Mouse (Mus musculus) thymus, postnatal 0 days (tissue): ENCODE measurements around the gene Myo1b. TPM values are rescaled to one million over a fixed set of nuclear protein-coding genes. Genes with fewer than 3 reads are reported as not detected.

ENCODE experiments used
- DNase-seq: peaks from one replicate; pipeline ENCODE4 v3.0.0-alpha.2; 2015; ENCODE audit warnings: low spot score
- polyA plus RNA-seq: library from polyadenylated mRNA; unstranded; fragments of >200 nt; fragmentation: Nextera tagmentation; extraction: Ambion mirVana; gene quantifications from 2 replicates; pipeline ENCODE4 v1.2.1, GENCODE M21; 2015

The Myo1b gene
- polyA plus RNA-seq, 1 experiment from 2014 or later, result 22.1 TPM

- DNase-seq, result no peak
Measured at GRCm38 (mm10) chr1:51795586-51796309, 120.1 kb downstream of the Myo1b start.

- no peak for DNase-seq
Measured at GRCm38 (mm10) chr1:51789269-51789668, 126.6 kb downstream of the Myo1b start.

DNA sequence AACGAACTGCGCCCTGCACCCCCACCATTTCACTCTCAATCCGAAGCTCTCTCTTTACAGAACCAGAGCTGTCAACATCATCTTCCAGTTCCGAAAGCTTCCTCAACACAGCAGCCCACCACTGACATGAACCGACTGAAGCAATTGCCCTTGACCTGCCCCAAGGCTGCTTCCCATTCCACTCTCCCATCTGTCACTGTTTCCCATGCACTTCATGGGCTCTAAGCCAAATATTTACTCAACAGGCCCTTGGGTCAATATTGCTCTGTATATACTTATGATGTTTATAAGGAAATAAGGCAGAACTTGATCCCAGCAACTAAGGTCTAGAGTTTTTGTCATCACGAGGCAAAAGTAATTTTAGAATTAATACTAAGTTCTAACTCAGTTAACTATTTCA is 133.8 kb downstream of the Myo1b start:
- no peak for DNase-seq

- DNase-seq, result no peak
Measured at GRCm38 (mm10) chr1:51780357-51780756, 135.5 kb downstream of the Myo1b start.

- no peak for DNase-seq
Measured at GRCm38 (mm10) chr1:51778241-51778640, 137.6 kb downstream of the Myo1b start.

GRCm38 (mm10) chr1:51770504-51770871 is 145.4 kb downstream of the Myo1b start:
- DNase-seq, result no peak

DNA sequence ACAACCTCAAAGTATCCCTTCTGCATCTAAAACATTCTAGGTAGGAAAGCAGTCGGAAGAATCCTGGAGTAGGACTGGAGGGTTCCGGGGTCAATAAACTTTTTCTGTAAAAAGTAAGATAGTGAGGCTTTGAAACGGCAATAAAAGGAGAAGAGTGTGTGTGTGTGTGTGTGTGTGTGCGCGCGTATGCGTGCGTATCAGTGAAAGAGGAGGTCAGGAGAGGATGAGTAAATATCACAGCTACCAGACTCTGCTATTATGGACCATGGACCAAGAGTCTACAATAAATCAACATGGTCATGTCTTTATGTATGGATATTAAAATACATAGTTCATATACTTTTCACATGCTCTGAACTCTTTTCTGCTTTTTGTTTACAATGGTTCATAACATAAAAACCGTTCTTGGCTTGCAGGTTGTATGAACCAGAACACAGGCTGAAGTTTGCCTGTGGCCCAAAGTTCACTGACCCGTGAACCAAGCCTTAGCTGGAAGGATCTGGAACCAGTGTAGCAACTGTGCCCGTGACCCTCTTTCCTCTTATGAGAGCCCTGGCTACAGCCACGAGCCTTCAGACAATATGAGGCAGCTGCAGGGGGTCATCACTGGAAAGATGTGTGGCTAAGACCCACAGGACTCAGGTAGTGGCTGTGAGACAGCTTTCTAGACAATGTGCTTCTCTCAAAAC is 145.9 kb downstream of the Myo1b start:
- no peak for DNase-seq

DNA sequence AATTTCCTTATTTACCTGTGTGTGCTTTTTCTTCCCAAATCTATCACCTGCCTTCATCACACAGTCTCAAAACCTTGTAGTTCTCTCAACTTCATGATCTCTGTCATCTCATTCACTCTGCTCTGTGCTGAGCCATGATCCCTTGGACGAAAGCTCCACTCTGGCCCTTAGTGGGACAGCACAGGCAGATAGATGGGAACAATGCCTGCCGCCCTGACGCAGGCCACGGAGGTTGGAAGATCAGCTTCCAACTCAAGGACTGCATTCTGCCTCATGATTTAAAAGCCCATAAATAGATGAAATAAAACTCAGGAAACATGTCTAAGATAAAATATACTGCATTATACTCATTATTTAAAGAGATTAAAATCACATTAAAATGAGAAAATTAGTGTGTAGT is 149.6 kb downstream of the Myo1b start:
- DNase-seq, result no peak

- no peak for DNase-seq
Measured at GRCm38 (mm10) chr1:51765156-51765555, 150.7 kb downstream of the Myo1b start.

DNA sequence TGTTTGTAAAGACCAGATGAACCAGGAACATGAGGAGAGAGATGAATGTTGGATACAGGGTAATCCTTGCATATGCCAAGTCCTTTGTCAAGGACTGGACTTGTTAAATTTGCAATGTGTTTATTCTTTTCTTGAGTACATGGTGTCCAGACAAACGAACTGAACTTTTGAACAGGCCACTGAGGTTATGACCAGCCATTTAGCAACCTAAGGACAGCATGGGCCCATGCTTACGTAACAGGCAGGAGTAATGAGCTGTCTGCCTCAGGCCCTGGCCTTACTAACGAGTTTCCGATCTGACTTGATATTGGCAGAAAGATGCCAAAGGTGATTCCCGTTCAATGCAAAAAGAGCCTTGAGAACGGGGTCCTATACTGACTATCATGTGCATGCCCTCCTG is 156.2 kb downstream of the Myo1b start:
- DNase-seq, result no peak

DNA sequence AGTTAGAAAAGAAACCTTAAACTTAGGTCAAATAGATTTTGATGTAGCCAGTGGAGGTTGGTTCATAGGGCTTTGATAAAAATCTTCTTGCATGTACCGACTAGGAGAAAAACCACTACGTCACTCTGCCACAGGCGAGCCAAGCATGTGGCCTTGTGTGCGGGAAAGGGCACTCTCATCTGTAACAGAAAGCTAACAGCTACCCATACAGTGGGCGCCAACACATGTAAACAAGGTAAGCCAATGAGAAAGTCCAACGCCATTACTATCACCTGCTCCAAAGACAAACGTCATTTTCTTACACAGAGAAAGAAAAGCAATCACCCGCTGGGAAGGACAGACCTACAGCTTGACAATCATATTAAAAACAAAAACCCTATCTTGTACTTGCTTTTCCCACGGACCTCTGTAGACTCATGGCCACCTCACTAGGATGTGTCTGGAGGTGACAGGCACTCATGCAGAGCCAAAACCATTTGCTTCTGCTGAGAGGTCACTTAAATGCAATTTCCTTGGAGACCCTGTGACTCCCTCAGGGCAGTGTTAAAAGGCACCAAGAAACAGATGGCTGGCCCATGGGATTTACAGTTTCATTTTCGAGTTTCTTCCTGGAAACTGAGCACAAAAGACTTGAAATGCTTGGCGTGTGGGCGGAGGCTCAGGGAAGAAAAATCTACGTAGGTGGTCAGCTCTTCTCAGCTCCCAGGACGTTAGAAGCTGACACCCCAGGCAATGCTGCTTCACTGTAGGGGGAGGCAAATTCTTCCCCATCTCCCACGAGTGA is 157.4 kb downstream of the Myo1b start:
- DNase-seq, result no peak

GRCm38 (mm10) chr1:51753621-51754020 is 162.2 kb downstream of the Myo1b start:
- no peak for DNase-seq

DNA sequence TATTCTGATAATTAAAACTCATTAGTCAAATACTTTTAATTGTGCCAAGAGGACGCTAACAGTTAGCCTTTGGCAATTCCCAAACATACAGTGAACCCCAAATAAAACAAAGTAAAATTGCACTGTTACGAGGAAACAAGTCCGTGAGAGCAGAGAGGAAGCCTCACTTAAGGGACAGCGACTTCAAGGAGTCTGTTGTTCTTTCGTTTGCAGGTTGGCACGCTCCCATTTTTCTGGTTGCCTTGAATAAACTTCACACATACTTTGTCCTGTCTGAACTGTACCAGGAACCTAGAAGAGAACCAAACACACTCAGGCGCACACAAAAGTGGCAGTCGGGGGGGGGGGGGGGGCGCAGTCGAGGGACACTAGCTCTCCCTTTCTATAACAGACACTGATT is 164.9 kb downstream of the Myo1b start:
- DNase-seq, result no peak

DNA sequence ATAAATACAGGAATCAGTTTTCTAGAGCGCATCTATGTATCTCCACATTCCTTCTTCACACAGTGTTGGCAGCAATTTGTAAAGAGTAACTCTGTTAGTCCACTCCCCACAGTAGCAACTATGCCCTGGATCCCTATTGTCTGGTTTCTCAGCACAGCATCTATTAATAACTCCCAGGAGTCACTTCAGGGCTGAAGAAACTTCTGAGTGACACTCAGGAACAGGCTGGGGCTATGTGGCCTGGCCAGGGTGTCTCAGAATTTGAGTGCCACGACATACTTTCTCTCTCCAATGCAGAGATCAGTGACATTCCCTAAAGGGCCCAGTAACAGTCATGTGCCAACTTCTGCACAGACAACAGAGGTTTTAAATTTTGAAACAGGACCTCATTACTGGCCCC is 167.6 kb downstream of the Myo1b start:
- no peak for DNase-seq

DNA sequence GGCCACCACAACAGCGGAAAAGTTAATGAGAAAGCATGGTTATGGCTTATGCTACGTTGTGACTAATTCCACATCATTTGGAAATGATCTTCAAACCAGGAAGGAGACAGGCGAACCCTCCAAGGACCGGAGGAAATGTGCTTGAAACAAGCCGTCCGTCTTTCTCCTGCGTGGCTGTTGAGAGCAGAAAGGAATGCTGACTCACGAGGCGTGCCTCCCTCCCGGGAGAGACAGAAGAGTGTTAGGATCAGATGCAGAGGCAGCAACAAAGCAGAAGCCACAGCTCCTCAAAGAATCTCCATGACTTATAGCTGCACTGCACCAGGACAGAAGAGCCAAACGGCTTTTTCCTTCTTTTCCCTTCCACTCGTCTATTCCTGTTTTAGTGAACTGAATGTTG is 168.4 kb downstream of the Myo1b start:
- no peak for DNase-seq

- DNase-seq, result no peak
Measured at GRCm38 (mm10) chr1:51746711-51747240, 169.1 kb downstream of the Myo1b start.

GRCm38 (mm10) chr1:51743756-51744425 is 172.0 kb downstream of the Myo1b start:
- DNase-seq, result no peak

GRCm38 (mm10) chr1:51742586-51742985 is 173.3 kb downstream of the Myo1b start:
- DNase-seq, result no peak

GRCm38 (mm10) chr1:51740626-51741231 is 175.1 kb downstream of the Myo1b start:
- no peak for DNase-seq

- no peak for DNase-seq
Measured at GRCm38 (mm10) chr1:51739252-51739852, 176.5 kb downstream of the Myo1b start.

DNA sequence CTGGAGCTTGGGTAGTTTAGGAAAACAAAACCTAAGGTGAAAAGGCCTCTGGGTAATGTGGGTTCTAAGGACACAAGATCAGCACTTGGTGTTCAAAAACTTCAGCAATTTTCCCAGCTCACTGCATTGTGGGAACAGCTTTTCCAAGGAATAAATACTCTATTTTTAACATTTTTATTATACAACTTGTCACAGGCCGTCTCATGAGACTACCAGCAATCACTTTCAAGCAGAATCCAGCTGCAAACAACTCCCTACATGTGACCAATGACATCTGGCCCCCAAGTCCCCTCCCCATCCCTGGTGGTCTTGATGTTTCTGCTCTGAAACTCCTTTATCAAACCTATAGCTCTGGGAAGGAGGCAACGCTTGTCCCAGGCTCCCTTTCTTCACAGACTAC is 179.0 kb downstream of the Myo1b start:
- no peak for DNase-seq
